ENCODE assay signal across 30 mouse cellular contexts in the genomic region with DNA sequence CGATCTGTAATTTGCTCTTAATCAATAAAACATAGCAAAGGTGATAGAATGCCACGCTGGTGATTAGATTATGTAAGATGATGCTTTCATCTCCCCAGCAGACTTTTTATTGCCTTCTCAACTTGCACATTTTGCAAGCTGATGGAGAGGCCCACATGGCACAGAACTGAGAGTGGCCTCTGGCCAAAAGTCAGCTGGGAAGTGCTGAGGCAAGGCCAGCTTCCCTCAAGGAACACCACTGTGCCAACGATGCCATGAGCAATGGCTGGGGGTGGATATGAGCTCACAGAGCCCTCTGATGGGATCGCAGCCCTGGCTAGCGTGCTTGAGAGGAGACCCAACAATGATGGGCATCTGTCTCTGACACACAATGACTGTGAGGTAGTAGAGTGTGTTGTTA. TPM values are rescaled to one million over a fixed set of nuclear protein-coding genes. Genes with fewer than 3 reads are reported as not detected.
DNase-seq lines count a peak whose midpoint lies in the region; ATAC-seq and TF ChIP-seq lines count a peak whose summit lies in the region.
"Had no signal": no experiment of that assay in that cellular context is flagged by ENCODE, and none has a peak within 500 bp of the region (broad histone marks: within the 10 kb centered on the region; RNA-seq: fewer than 3 reads in every experiment).

No protein-coding gene starts in this region.

- no peak overlapping the region for H3K9ac ChIP-seq in forebrain, postnatal 0 days
- H3K9ac ChIP-seq in forebrain, embryonic 16.5 days (replicated peaks; ENCODE audit: low read depth, low read length): no peak overlapping the region
- H3K9ac ChIP-seq: embryonic facial prominence, embryonic 15.5 days; forebrain, embryonic 12.5 days; hindbrain, embryonic 14.5 days; liver, embryonic 13.5 days; midbrain, embryonic 12.5 days; neural tube, embryonic 12.5 days had no signal

- H3K27me3 ChIP-seq in forebrain, postnatal 0 days (ENCODE audit: insufficient read depth, low read length): no peaks in the 10 kb centered on the region
- H3K27me3 ChIP-seq in forebrain, embryonic 16.5 days (replicated peaks; ENCODE audit: control insufficient read depth, insufficient read depth, low read length): no peaks in the 10 kb centered on the region; the same call in 1 of the 2 replicates
- H3K27me3 ChIP-seq: embryonic facial prominence, embryonic 15.5 days; forebrain, embryonic 12.5 days; liver, embryonic 13.5 days; megakaryocyte, embryonic 14.5 days; midbrain, embryonic 12.5 days; neural tube, embryonic 12.5 days had no signal

- H3K27ac ChIP-seq in forebrain, postnatal 0 days (ENCODE audit: low read depth, low read length): no peak overlapping the region
- H3K27ac ChIP-seq in forebrain, embryonic 16.5 days (ENCODE audit: low read length): no peak overlapping the region
- H3K27ac ChIP-seq: embryonic facial prominence, embryonic 10.5 days; embryonic facial prominence, embryonic 15.5 days; forebrain, embryonic 12.5 days; hindbrain, embryonic 14.5 days; liver, embryonic 13.5 days; midbrain, embryonic 12.5 days; neural tube, embryonic 12.5 days had no signal

- H3K4me1 ChIP-seq in forebrain, postnatal 0 days (ENCODE audit: insufficient read depth): no peaks in the 10 kb centered on the region
- H3K4me1 ChIP-seq in forebrain, embryonic 16.5 days (replicated peaks; ENCODE audit: control insufficient read depth, insufficient read depth, low read length): peaks cover 12% of the 10 kb centered on the region
- H3K4me1 ChIP-seq: embryonic facial prominence, embryonic 10.5 days; embryonic facial prominence, embryonic 15.5 days; forebrain, embryonic 12.5 days; liver, embryonic 13.5 days; megakaryocyte, embryonic 14.5 days; neural tube, embryonic 12.5 days had no signal

- no peak overlapping the region for H3K4me2 ChIP-seq in forebrain, postnatal 0 days (ENCODE audit: low read depth)
- H3K4me2 ChIP-seq in forebrain, embryonic 16.5 days (ENCODE audit: low read length): no peak overlapping the region
- H3K4me2 ChIP-seq: embryonic facial prominence, embryonic 15.5 days; forebrain, embryonic 12.5 days; heart, embryonic 11.5 days; hindbrain, embryonic 14.5 days; liver, embryonic 13.5 days; midbrain, embryonic 12.5 days; neural tube, embryonic 12.5 days had no signal

- no peaks in the 10 kb centered on the region for H3K36me3 ChIP-seq in forebrain, postnatal 0 days (ENCODE audit: insufficient read depth)
- no peaks in the 10 kb centered on the region for H3K36me3 ChIP-seq in forebrain, embryonic 16.5 days (ENCODE audit: control insufficient read depth, insufficient read depth)
- H3K36me3 ChIP-seq: embryonic facial prominence, embryonic 10.5 days; embryonic facial prominence, embryonic 15.5 days; forebrain, embryonic 12.5 days; liver, embryonic 13.5 days; midbrain, embryonic 12.5 days; neural tube, embryonic 12.5 days had no signal

- no peaks in the 10 kb centered on the region for H3K9me3 ChIP-seq in forebrain, postnatal 0 days (ENCODE audit: low read length)
- no peaks in the 10 kb centered on the region for H3K9me3 ChIP-seq in forebrain, embryonic 16.5 days (ENCODE audit: control insufficient read depth, low read length)
- H3K9me3 ChIP-seq: embryonic facial prominence, embryonic 10.5 days; embryonic facial prominence, embryonic 15.5 days; forebrain, embryonic 12.5 days; liver, embryonic 13.5 days; midbrain, embryonic 12.5 days; neural tube, embryonic 12.5 days had no signal

- ATAC-seq in forebrain, postnatal 0 days: no peak
- no peak for ATAC-seq in forebrain, embryonic 16.5 days
- no peak for ATAC-seq in activated CD4-positive, CD25-positive, alpha-beta regulatory T cell, adult 4 months
- ATAC-seq: inflammation-experienced regulatory T-cells, adult 6 months; lung, postnatal 0 days had no signal

- peak; percentile 22 for DNase-seq in forebrain, postnatal 0 days
- peak; percentile 88 for DNase-seq in cerebellum, adult 11-12 months
- DNase-seq in cerebellum, adult 9-11 months: peak; percentile 88
- DNase-seq in layer of hippocampus, adult 9-11 months: no peak
- no peak for DNase-seq in embryo, embryonic 10.5 days (ENCODE audit: low spot score)
- DNase-seq: adrenal gland, postnatal 10 days; gastrocnemius, postnatal 36 days; heart, adult 18-20 months; heart, postnatal 4 days; kidney, adult 11 months; kidney, postnatal 14 days; liver, embryonic 13.5 days; lung, adult 18-20 months; lung, postnatal 4 days had no signal

- whole genome bisulfite sequencing in forebrain, postnatal 0 days: 65% methylated on average over 5 of the region's 5 CpGs
- WGBS in forebrain, embryonic 16.5 days: 72% methylated on average over 5 of the region's 5 CpGs

- H3K4me3 ChIP-seq in forebrain, postnatal 0 days (ENCODE audit: low read depth, low read length): no peak overlapping the region
- H3K4me3 ChIP-seq in forebrain, embryonic 16.5 days (replicated peaks; ENCODE audit: low read length): no peak overlapping the region
- H3K4me3 ChIP-seq: embryonic facial prominence, embryonic 10.5 days; embryonic facial prominence, embryonic 15.5 days; forebrain, embryonic 12.5 days; liver, embryonic 13.5 days; megakaryocyte, embryonic 14.5 days; midbrain, embryonic 12.5 days; myocyte; neural tube, embryonic 12.5 days had no signal

- no peak for TF ChIP-seq CTCF in forebrain, postnatal 0 days (IDR thresholded peaks at IDR 0.05; ENCODE audit: low read depth)

RNA-seq across cellular contexts. Expression of a gene that starts 6.6 kb away (rescaled TPM):
- total RNA-seq in forebrain, postnatal 0 days (2014; rRNA removed): 16.6 and 16.9 TPM in 2 replicates
- polyA plus RNA-seq in forebrain, postnatal 0 days (2015; fragmentation: Nextera tagmentation; extraction: Ambion mirVana): 6.7 and 12.0 TPM in 2 replicates
- 5.3 and 9.0 TPM in 2 replicates for polyA plus RNA-seq in forebrain, embryonic 16.5 days (2015; fragmentation: Nextera tagmentation; extraction: Ambion mirVana)
- polyA plus RNA-seq in activated CD4-positive, CD25-positive, alpha-beta regulatory T cell, adult 4 months (2017; shearing (Covaris generic)): not detected
- total RNA-seq: CH12.LX; gastrocnemius, postnatal 36 days; heart, adult 18-20 months; heart, postnatal 4 days had no signal
- polyA plus RNA-seq: C2C12; heart, embryonic 16.5 days; inflammation-experienced regulatory T-cells, adult 6 months; lung, postnatal 0 days; myocyte had no signal

Comparison
In these comparisons a context has a peak if more than half of its experiments do, and no peak if none do; other contexts are left out.
1. DNase-seq: peak in forebrain, postnatal 0 days (single experiment), cerebellum, adult 11-12 months (single experiment) and cerebellum, adult 9-11 months (single experiment); none in layer of hippocampus, adult 9-11 months (single experiment) and embryo, embryonic 10.5 days (single experiment).